Mouse (Mus musculus): Measurements from ENCODE around the gene Ms4a4a. TPM values are rescaled to one million over a fixed set of nuclear protein-coding genes. Genes with fewer than 3 reads are reported as not detected.

The Ms4a4a gene
- polyA plus RNA-seq (2012; rRNA removed) = 0.44 and 0.99 TPM in 2 replicates

- TF ChIP-seq POLR2A (IDR thresholded peaks at IDR 0.05; ENCODE audit: borderline replicate concordance, extremely low read depth, low read depth, low read length) (no peak), CTCF (IDR thresholded peaks at IDR 0.05; ENCODE audit: insufficient read depth, low read length) (no peak)
- 72% methylated on average over 2 of the region's 2 CpGs for WGBS
- Histone ChIP-seq H3K4me3 (replicated peaks; ENCODE audit: extremely low read depth, low read depth, low read length) (no peak within 1 kb of the TSS), H3K4me1 (ENCODE audit: control insufficient read depth, insufficient read depth, low read length) (no peaks in the 10 kb centered on the region)
- no peak for DNase-seq
These were observed at the start of gene Ms4a4a for GRCm38 (mm10) chr19:11375273-11375672. Ms4a4a (plus strand) TSS chr19:11375523.

GRCm38 (mm10) chr19:11335932-11336331, 39.4 kb upstream of the Ms4a4a start, which contains the start of gene Ms4a7:
Ms4a7 (minus strand) TSS chr19:11336146.
- H3K4me3 ChIP-seq (replicated peaks; ENCODE audit: extremely low read depth, low read depth, low read length) = no peak within 1 kb of the TSS
- 62% methylated on average over 6 of the region's 6 CpGs for WGBS
- H3K4me1 ChIP-seq (ENCODE audit: control insufficient read depth, insufficient read depth, low read length) = no peaks in the 10 kb centered on the region
- no peak for DNase-seq
- no peak for TF ChIP-seq POLR2A (IDR thresholded peaks at IDR 0.05; ENCODE audit: borderline replicate concordance, extremely low read depth, low read depth, low read length)
- no peak for TF ChIP-seq CTCF (IDR thresholded peaks at IDR 0.05; ENCODE audit: insufficient read depth, low read length)

GRCm38 (mm10) chr19:11343147-11343546, 32.2 kb upstream of the Ms4a4a start:
- no peak for TF ChIP-seq POLR2A (IDR thresholded peaks at IDR 0.05; ENCODE audit: borderline replicate concordance, extremely low read depth, low read depth, low read length)
- TF ChIP-seq CTCF (IDR thresholded peaks at IDR 0.05; ENCODE audit: insufficient read depth, low read length) = no peak
- Histone ChIP-seq H3K4me3 (replicated peaks; ENCODE audit: extremely low read depth, low read depth, low read length) (no peak overlapping the region), H3K4me1 (ENCODE audit: control insufficient read depth, insufficient read depth, low read length) (no peaks in the 10 kb centered on the region)
- DNase-seq = no peak

- Histone ChIP-seq H3K4me1 (ENCODE audit: control insufficient read depth, insufficient read depth, low read length) (no peaks in the 10 kb centered on the region), H3K4me3 (replicated peaks; ENCODE audit: extremely low read depth, low read depth, low read length) (no peak overlapping the region)
- TF ChIP-seq POLR2A (IDR thresholded peaks at IDR 0.05; ENCODE audit: borderline replicate concordance, extremely low read depth, low read depth, low read length) (no peak), CTCF (IDR thresholded peaks at IDR 0.05; ENCODE audit: insufficient read depth, low read length) (no peak)
- no peak for DNase-seq
These were observed 31.3 kb upstream of the Ms4a4a start for GRCm38 (mm10) chr19:11343992-11344391.

GRCm38 (mm10) chr19:11349698-11350481, 25.4 kb upstream of the Ms4a4a start:
- no peak for DNase-seq
- TF ChIP-seq CTCF (IDR thresholded peaks at IDR 0.05; ENCODE audit: insufficient read depth, low read length) = no peak
- no peak for TF ChIP-seq POLR2A (IDR thresholded peaks at IDR 0.05; ENCODE audit: borderline replicate concordance, extremely low read depth, low read depth, low read length)
- no peak overlapping the region for H3K4me3 ChIP-seq (replicated peaks; ENCODE audit: extremely low read depth, low read depth, low read length)
- WGBS = 54% methylated on average over 7 of the region's 7 CpGs
- H3K4me1 ChIP-seq (ENCODE audit: control insufficient read depth, insufficient read depth, low read length) = no peaks in the 10 kb centered on the region

GRCm38 (mm10) chr19:11351878-11352277, 23.4 kb upstream of the Ms4a4a start:
- H3K4me3 ChIP-seq (replicated peaks; ENCODE audit: extremely low read depth, low read depth, low read length) = no peak overlapping the region
- no peak for TF ChIP-seq POLR2A (IDR thresholded peaks at IDR 0.05; ENCODE audit: borderline replicate concordance, extremely low read depth, low read depth, low read length)
- no peak for TF ChIP-seq CTCF (IDR thresholded peaks at IDR 0.05; ENCODE audit: insufficient read depth, low read length)
- no peaks in the 10 kb centered on the region for H3K4me1 ChIP-seq (ENCODE audit: control insufficient read depth, insufficient read depth, low read length)
- no peak for DNase-seq
- WGBS = 37% methylated on average over 3 of the region's 3 CpGs

- WGBS = 56% methylated on average over 7 of the region's 7 CpGs
These were observed 19.6 kb upstream of the Ms4a4a start for GRCm38 (mm10) chr19:11355730-11356129.

GRCm38 (mm10) chr19:11360106-11360505, 15.2 kb upstream of the Ms4a4a start:
- DNase-seq = no peak

More at GRCm38 (mm10) chr19:11355730-11356129, 19.6 kb upstream of the Ms4a4a start:
- Histone ChIP-seq H3K4me3 (replicated peaks; ENCODE audit: extremely low read depth, low read depth, low read length) (no peak overlapping the region), H3K4me1 (ENCODE audit: control insufficient read depth, insufficient read depth, low read length) (no peaks in the 10 kb centered on the region)
- TF ChIP-seq CTCF (IDR thresholded peaks at IDR 0.05; ENCODE audit: insufficient read depth, low read length) (no peak), POLR2A (IDR thresholded peaks at IDR 0.05; ENCODE audit: borderline replicate concordance, extremely low read depth, low read depth, low read length) (no peak)
- DNase-seq = no peak

GRCm38 (mm10) chr19:11362002-11362401, 13.3 kb upstream of the Ms4a4a start:
- H3K4me1 ChIP-seq (ENCODE audit: control insufficient read depth, insufficient read depth, low read length) = no peaks in the 10 kb centered on the region
- no peak for TF ChIP-seq CTCF (IDR thresholded peaks at IDR 0.05; ENCODE audit: insufficient read depth, low read length)
- no peak for TF ChIP-seq POLR2A (IDR thresholded peaks at IDR 0.05; ENCODE audit: borderline replicate concordance, extremely low read depth, low read depth, low read length)
- DNase-seq = no peak

More at GRCm38 (mm10) chr19:11360106-11360505, 15.2 kb upstream of the Ms4a4a start:
- Histone ChIP-seq H3K4me3 (replicated peaks; ENCODE audit: extremely low read depth, low read depth, low read length) (no peak overlapping the region), H3K4me1 (ENCODE audit: control insufficient read depth, insufficient read depth, low read length) (no peaks in the 10 kb centered on the region)
- no peak for TF ChIP-seq POLR2A (IDR thresholded peaks at IDR 0.05; ENCODE audit: borderline replicate concordance, extremely low read depth, low read depth, low read length)
- no peak for TF ChIP-seq CTCF (IDR thresholded peaks at IDR 0.05; ENCODE audit: insufficient read depth, low read length)
- WGBS = 52% methylated on average over 3 of the region's 3 CpGs

GRCm38 (mm10) chr19:11368310-11368709, 7.0 kb upstream of the Ms4a4a start:
- no peak for DNase-seq
- TF ChIP-seq POLR2A (IDR thresholded peaks at IDR 0.05; ENCODE audit: borderline replicate concordance, extremely low read depth, low read depth, low read length) (no peak), CTCF (IDR thresholded peaks at IDR 0.05; ENCODE audit: insufficient read depth, low read length) (no peak)
- Histone ChIP-seq H3K4me3 (replicated peaks; ENCODE audit: extremely low read depth, low read depth, low read length) (no peak overlapping the region), H3K4me1 (ENCODE audit: control insufficient read depth, insufficient read depth, low read length) (no peaks in the 10 kb centered on the region)
- WGBS = 50% methylated on average over 3 of the region's 3 CpGs

More at GRCm38 (mm10) chr19:11362002-11362401, 13.3 kb upstream of the Ms4a4a start:
- H3K4me3 ChIP-seq (replicated peaks; ENCODE audit: extremely low read depth, low read depth, low read length) = no peak overlapping the region

Data from lung, adult 2 months (tissue).